Mouse (Mus musculus): ENCODE data around the gene Mgll. TPM values are rescaled to one million over a fixed set of nuclear protein-coding genes. Genes with fewer than 3 reads are reported as not detected.

The Mgll gene
- polyA plus RNA-seq, 1 experiment from 2014 or later: 104 TPM

GRCm38 (mm10) chr6:88758074-88758473, 33.9 kb downstream of the Mgll start:
- 87% methylated on average over 8 of the region's 8 CpGs for WGBS
- Histone ChIP-seq H3K4me3 (ENCODE audit: low read depth, low read length) (no peak overlapping the region), H3K9ac (replicated peaks; ENCODE audit: low read depth, low read length) (no peak overlapping the region), H3K4me1 (ENCODE audit: control insufficient read depth, insufficient read depth, low read length) (peaks cover 18% of the 10 kb centered on the region), H3K36me3 (ENCODE audit: control insufficient read depth, insufficient read depth, low read length) (no peaks in the 10 kb centered on the region), H3K4me2 (replicated peaks; ENCODE audit: low read depth, low read length) (no peak overlapping the region), H3K27ac (ENCODE audit: low read length) (no peak overlapping the region; the same call in 1 of the 2 replicates), H3K9me3 (ENCODE audit: control insufficient read depth, low read depth, low read length) (no peaks in the 10 kb centered on the region), H3K27me3 (ENCODE audit: control insufficient read depth, insufficient read depth, low read length) (no peaks in the 10 kb centered on the region)
- ATAC-seq (ENCODE audit: insufficient number of reproducible peaks, insufficient read depth, low FRiP score, low read depth): no peak

DNA sequence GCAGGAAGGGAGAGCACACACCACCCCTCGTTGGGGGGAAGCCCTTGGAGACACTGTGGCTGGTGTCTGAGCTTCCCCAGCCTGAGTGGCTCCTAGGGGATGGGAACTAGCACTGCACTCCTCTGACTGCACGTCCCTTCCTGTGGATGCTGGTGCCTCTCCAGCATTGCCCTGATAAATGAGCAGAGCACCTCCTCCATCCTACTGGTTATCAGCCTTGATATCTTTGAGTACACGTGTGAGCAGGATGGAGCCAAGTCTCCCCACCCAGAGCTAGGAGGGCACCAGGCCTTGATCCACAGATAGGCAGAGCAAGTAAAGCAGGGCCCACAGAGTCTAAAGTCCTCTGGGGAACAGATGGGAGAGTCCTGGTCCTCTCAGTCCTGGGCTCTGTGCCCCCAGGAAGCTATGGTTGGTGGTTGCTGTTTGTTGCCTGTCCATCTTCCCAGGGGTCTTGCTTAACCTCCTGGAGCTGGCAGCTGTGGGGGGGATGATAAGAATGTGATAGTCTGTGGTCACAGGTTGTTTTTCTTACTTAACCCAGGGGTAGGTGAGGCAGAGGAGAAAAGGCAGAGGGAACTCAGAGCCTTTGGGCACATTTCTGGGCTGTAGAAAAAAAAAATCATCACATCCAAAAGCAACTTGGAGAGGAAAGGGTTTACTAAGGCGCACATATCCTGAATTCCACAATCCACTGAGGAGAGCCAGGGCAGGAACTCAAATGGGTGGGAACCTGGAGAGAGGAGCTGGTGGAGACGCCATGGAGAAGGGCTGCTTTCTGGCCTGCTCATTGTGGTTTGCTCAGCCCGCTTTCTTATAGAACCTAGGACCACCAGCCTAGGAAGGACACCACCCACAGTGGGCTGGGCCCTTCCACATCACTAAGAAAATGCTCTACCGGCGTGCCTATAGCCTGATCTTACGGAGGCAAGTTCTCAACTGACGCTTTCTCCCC, 34.6 kb downstream of the Mgll start:
- Histone ChIP-seq H3K4me3 (ENCODE audit: low read depth, low read length) (no peak overlapping the region), H3K4me1 (ENCODE audit: control insufficient read depth, insufficient read depth, low read length) (peaks cover 16% of the 10 kb centered on the region), H3K27ac (ENCODE audit: low read length) (peak overlapping the region; percentile 44; the same call in 1 of the 2 replicates), H3K36me3 (ENCODE audit: control insufficient read depth, insufficient read depth, low read length) (no peaks in the 10 kb centered on the region), H3K27me3 (ENCODE audit: control insufficient read depth, insufficient read depth, low read length) (no peaks in the 10 kb centered on the region), H3K9me3 (ENCODE audit: control insufficient read depth, low read depth, low read length) (no peaks in the 10 kb centered on the region), H3K9ac (replicated peaks; ENCODE audit: low read depth, low read length) (no peak overlapping the region), H3K4me2 (replicated peaks; ENCODE audit: low read depth, low read length) (no peak overlapping the region)
- peak; percentile 54; the same call in 1 of the 2 replicates for ATAC-seq (ENCODE audit: insufficient number of reproducible peaks, insufficient read depth, low FRiP score, low read depth)
- 65% methylated on average over 10 of the region's 10 CpGs for WGBS

- no peaks in the 10 kb centered on the region for H3K9me3 ChIP-seq (ENCODE audit: control insufficient read depth, low read depth, low read length)
- H3K27ac ChIP-seq (ENCODE audit: low read length): peak overlapping the region; percentile 59; the same call in 1 of the 2 replicates
- H3K27me3 ChIP-seq (ENCODE audit: control insufficient read depth, insufficient read depth, low read length): no peaks in the 10 kb centered on the region
- no peak overlapping the region for H3K4me2 ChIP-seq (replicated peaks; ENCODE audit: low read depth, low read length)
- H3K4me1 ChIP-seq (ENCODE audit: control insufficient read depth, insufficient read depth, low read length): peaks cover 12% of the 10 kb centered on the region
- 46% methylated on average over 17 of the region's 17 CpGs for WGBS
- H3K9ac ChIP-seq (replicated peaks; ENCODE audit: low read depth, low read length): no peak overlapping the region
- peak; percentile 65; the same call in 1 of the 2 replicates for ATAC-seq (ENCODE audit: insufficient number of reproducible peaks, insufficient read depth, low FRiP score, low read depth)
- H3K36me3 ChIP-seq (ENCODE audit: control insufficient read depth, insufficient read depth, low read length): no peaks in the 10 kb centered on the region
- no peak overlapping the region for H3K4me3 ChIP-seq (ENCODE audit: low read depth, low read length)
These were observed 35.7 kb downstream of the Mgll start for GRCm38 (mm10) chr6:88759793-88760453.

GRCm38 (mm10) chr6:88760935-88761635, 36.9 kb downstream of the Mgll start:
- no peaks in the 10 kb centered on the region for H3K9me3 ChIP-seq (ENCODE audit: control insufficient read depth, low read depth, low read length)
- WGBS: 73% methylated on average over 17 of the region's 17 CpGs
- H3K4me1 ChIP-seq (ENCODE audit: control insufficient read depth, insufficient read depth, low read length): peaks cover 12% of the 10 kb centered on the region
- H3K36me3 ChIP-seq (ENCODE audit: control insufficient read depth, insufficient read depth, low read length): no peaks in the 10 kb centered on the region
- H3K27ac ChIP-seq (ENCODE audit: low read length): no peak overlapping the region; the same call in 1 of the 2 replicates
- H3K9ac ChIP-seq (replicated peaks; ENCODE audit: low read depth, low read length): no peak overlapping the region
- no peak overlapping the region for H3K4me2 ChIP-seq (replicated peaks; ENCODE audit: low read depth, low read length)
- no peak overlapping the region for H3K4me3 ChIP-seq (ENCODE audit: low read depth, low read length)
- no peak for ATAC-seq (ENCODE audit: insufficient number of reproducible peaks, insufficient read depth, low FRiP score, low read depth)
- no peaks in the 10 kb centered on the region for H3K27me3 ChIP-seq (ENCODE audit: control insufficient read depth, insufficient read depth, low read length)

DNA sequence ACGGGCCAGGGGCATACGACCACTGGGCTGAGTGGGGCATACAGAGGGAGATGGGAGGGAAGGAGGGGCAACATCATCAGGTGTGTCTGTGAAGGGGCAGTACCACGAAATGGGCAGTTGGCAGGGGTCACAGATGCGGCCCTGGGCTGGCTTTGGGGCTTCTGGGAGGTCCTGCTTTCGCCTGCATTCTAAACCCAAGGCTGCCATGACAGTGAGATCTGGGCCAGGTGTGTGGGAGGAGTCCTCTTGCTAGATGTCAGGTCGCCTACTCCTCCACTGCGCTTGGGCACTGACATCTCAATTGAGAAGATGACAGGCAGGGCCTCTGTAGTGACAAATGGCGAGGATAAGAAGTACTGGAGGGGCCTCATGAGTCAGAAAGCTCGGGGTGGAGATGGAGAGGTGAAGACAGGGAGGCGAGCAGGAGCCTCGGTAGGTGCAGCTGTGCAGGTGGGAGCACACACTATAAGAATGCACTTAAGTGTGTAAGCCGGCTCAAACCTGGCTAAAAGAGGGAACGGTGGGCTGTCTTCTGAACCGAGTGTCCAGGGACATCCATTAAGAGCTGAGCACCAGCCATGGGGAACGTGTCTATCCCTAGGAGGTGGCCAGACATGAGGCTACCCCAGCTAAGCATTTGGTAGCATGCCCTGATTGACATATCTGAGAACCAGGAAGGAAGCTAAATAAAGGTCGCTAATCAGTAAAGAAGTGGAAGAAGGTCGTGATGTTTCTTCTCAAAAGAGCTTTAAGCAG, 37.6 kb downstream of the Mgll start:
- no peak for ATAC-seq (ENCODE audit: insufficient number of reproducible peaks, insufficient read depth, low FRiP score, low read depth)
- Histone ChIP-seq H3K9me3 (ENCODE audit: control insufficient read depth, low read depth, low read length) (no peaks in the 10 kb centered on the region), H3K27me3 (ENCODE audit: control insufficient read depth, insufficient read depth, low read length) (no peaks in the 10 kb centered on the region), H3K4me2 (replicated peaks; ENCODE audit: low read depth, low read length) (no peak overlapping the region), H3K9ac (replicated peaks; ENCODE audit: low read depth, low read length) (no peak overlapping the region), H3K4me1 (ENCODE audit: control insufficient read depth, insufficient read depth, low read length) (peaks cover 11% of the 10 kb centered on the region), H3K4me3 (ENCODE audit: low read depth, low read length) (no peak overlapping the region), H3K36me3 (ENCODE audit: control insufficient read depth, insufficient read depth, low read length) (no peaks in the 10 kb centered on the region), H3K27ac (ENCODE audit: low read length) (no peak overlapping the region)
- WGBS: 67% methylated on average over 17 of the region's 17 CpGs

GRCm38 (mm10) chr6:88762440-88763196, 38.4 kb downstream of the Mgll start:
- no peaks in the 10 kb centered on the region for H3K9me3 ChIP-seq (ENCODE audit: control insufficient read depth, low read depth, low read length)
- no peak overlapping the region for H3K9ac ChIP-seq (replicated peaks; ENCODE audit: low read depth, low read length)
- no peak for ATAC-seq (ENCODE audit: insufficient number of reproducible peaks, insufficient read depth, low FRiP score, low read depth)
- H3K4me1 ChIP-seq (ENCODE audit: control insufficient read depth, insufficient read depth, low read length): peaks cover 11% of the 10 kb centered on the region
- H3K4me2 ChIP-seq (replicated peaks; ENCODE audit: low read depth, low read length): no peak overlapping the region
- no peaks in the 10 kb centered on the region for H3K27me3 ChIP-seq (ENCODE audit: control insufficient read depth, insufficient read depth, low read length)
- 59% methylated on average over 13 of the region's 13 CpGs for WGBS
- no peak overlapping the region for H3K4me3 ChIP-seq (ENCODE audit: low read depth, low read length)
- no peaks in the 10 kb centered on the region for H3K36me3 ChIP-seq (ENCODE audit: control insufficient read depth, insufficient read depth, low read length)
- H3K27ac ChIP-seq (ENCODE audit: low read length): no peak overlapping the region

- 81% methylated on average over 3 of the region's 3 CpGs for WGBS
- Histone ChIP-seq H3K9me3 (ENCODE audit: control insufficient read depth, low read depth, low read length) (no peaks in the 10 kb centered on the region), H3K4me1 (ENCODE audit: control insufficient read depth, insufficient read depth, low read length) (peaks cover 15% of the 10 kb centered on the region), H3K36me3 (ENCODE audit: control insufficient read depth, insufficient read depth, low read length) (no peaks in the 10 kb centered on the region; the same call in 1 of the 2 replicates), H3K27me3 (ENCODE audit: control insufficient read depth, insufficient read depth, low read length) (no peaks in the 10 kb centered on the region), H3K4me2 (replicated peaks; ENCODE audit: low read depth, low read length) (no peak overlapping the region), H3K9ac (replicated peaks; ENCODE audit: low read depth, low read length) (no peak overlapping the region), H3K27ac (ENCODE audit: low read length) (no peak overlapping the region), H3K4me3 (ENCODE audit: low read depth, low read length) (no peak overlapping the region)
- no peak for ATAC-seq (ENCODE audit: insufficient number of reproducible peaks, insufficient read depth, low FRiP score, low read depth)
These were observed 39.4 kb downstream of the Mgll start for GRCm38 (mm10) chr6:88763518-88764077.
